Mouse (Mus musculus) erythroblast, adult 5-6 weeks (primary cell): ENCODE measurements at regions not wholly inside any gene's neighbourhood (a gene's known extent, or its start where the extent isn't known, plus 50 kb on each side); places are given as distances from the start of the nearest gene placed in this dataset.

Experiments
- ATAC-seq: replicated peaks from 2 replicates; pipeline ENCODE4 v1.8.0; 2016; ENCODE audit warnings: moderate number of reproducible peaks, mild to moderate bottlenecking, moderate TSS enrichment, inconsistent platforms; ENCODE audit not compliant: poor library complexity, low FRiP score, severe bottlenecking

- no peak for ATAC-seq
Observed at GRCm38 (mm10) chr10:117896911-117897643, 51.2 kb upstream of the Rap1b start.

GRCm38 (mm10) chr10:117897766-117898165 is 51.9 kb upstream of the Rap1b start:
- no peak for ATAC-seq

GRCm38 (mm10) chr10:117898391-117898790 is 52.6 kb upstream of the Rap1b start:
- ATAC-seq, result no peak

- no peak for ATAC-seq
Observed at GRCm38 (mm10) chr10:117899410-117899935, 53.6 kb upstream of the Rap1b start.

- ATAC-seq, result no peak
Observed at GRCm38 (mm10) chr10:117905666-117906266, 59.9 kb upstream of the Rap1b start.

- no peak for ATAC-seq
Observed at GRCm38 (mm10) chr10:117906267-117906811, 60.5 kb upstream of the Rap1b start.

GRCm38 (mm10) chr10:117908079-117908675 is 62.3 kb upstream of the Rap1b start:
- no peak for ATAC-seq

GRCm38 (mm10) chr10:117909155-117909554 is 63.3 kb upstream of the Rap1b start:
- no peak for ATAC-seq

GRCm38 (mm10) chr10:117909811-117910239 is 64.0 kb upstream of the Rap1b start:
- no peak for ATAC-seq

GRCm38 (mm10) chr10:117910426-117910825 is 64.6 kb upstream of the Rap1b start:
- no peak for ATAC-seq

- ATAC-seq, result no peak
Observed at GRCm38 (mm10) chr10:117915011-117915735, 69.3 kb upstream of the Rap1b start.

- ATAC-seq, result peak; percentile 94
Observed at GRCm38 (mm10) chr10:117916280-117916679, 70.4 kb upstream of the Rap1b start.

GRCm38 (mm10) chr10:117917870-117918269 is 72.0 kb upstream of the Rap1b start:
- ATAC-seq, result no peak

GRCm38 (mm10) chr10:117918616-117919015 is 72.8 kb upstream of the Rap1b start:
- ATAC-seq, result no peak

GRCm38 (mm10) chr10:117919186-117919941 is 73.5 kb upstream of the Rap1b start:
- ATAC-seq, result no peak

- ATAC-seq, result no peak
Observed at GRCm38 (mm10) chr10:117925186-117925585, 79.4 kb upstream of the Rap1b start.

GRCm38 (mm10) chr10:117925611-117926555 is 80.0 kb upstream of the Rap1b start:
- no peak for ATAC-seq

- ATAC-seq, result no peak
Observed at GRCm38 (mm10) chr10:117928998-117929397, 83.2 kb upstream of the Rap1b start.
